Mouse (Mus musculus) small intestine, adult 2 months (tissue): ENCODE data around the gene Arntl. TPM values are rescaled to one million over a fixed set of nuclear protein-coding genes. Genes with fewer than 3 reads are reported as not detected.

ENCODE experiments used
- H3K27ac ChIP-seq: fragments of 200-500 bp; 2 replicates; pipeline ENCODE4 v1.5.1; 2012; ENCODE audit warnings: low read depth, low read length, control low read depth, inconsistent platforms; ENCODE audit not compliant: insufficient read depth
- H3K27me3 ChIP-seq: fragments of 200-500 bp; 2 replicates; pipeline ENCODE4 v1.6.1; 2012; ENCODE audit warnings: mild to moderate bottlenecking, moderate library complexity, low read length, inconsistent platforms; ENCODE audit not compliant: control insufficient read depth, insufficient read depth
- H3K36me3 ChIP-seq: fragments of 200-500 bp; 2 replicates; pipeline ENCODE4 v1.6.1; 2012; ENCODE audit warnings: mild to moderate bottlenecking, low read length, control low read depth, inconsistent platforms; ENCODE audit not compliant: control insufficient read depth, insufficient read depth
- H3K4me1 ChIP-seq: fragments of 200-500 bp; 2 replicates; pipeline ENCODE4 v1.6.1; 2012; ENCODE audit warnings: low read length, inconsistent platforms, mixed read lengths; ENCODE audit not compliant: control insufficient read depth, insufficient read depth, insufficient read length
- H3K4me3 ChIP-seq: fragments of 200-500 bp; 2 replicates; pipeline ENCODE4 v1.5.1; 2012; ENCODE audit warnings: low read depth, mild to moderate bottlenecking, control low read depth, inconsistent platforms, low read length, moderate library complexity
- CTCF ChIP-seq: fragments of 200-500 bp; IDR thresholded peaks from 2 replicates; pipeline ENCODE4 v1.5.1; 2012; ENCODE audit warnings: low read depth, mild to moderate bottlenecking, control low read depth, inconsistent platforms, low read length, moderate library complexity, mixed read lengths; ENCODE audit not compliant: insufficient replicate concordance, insufficient read length; ENCODE audit errors: extremely low read depth
- POLR2A ChIP-seq: fragments of 200-500 bp; IDR thresholded peaks from 2 replicates; pipeline ENCODE4 v1.6.1; 2012; ENCODE audit warnings: low read depth, mild to moderate bottlenecking, control low read depth, inconsistent platforms, low read length, moderate library complexity
- WGBS: fragments of 180-500 bp; shearing (Covaris S2); methylation state at CpG from one replicate; pipeline ENCODE4 v1.1.7; 2018; 5-methylcytosine and 5-hydroxymethylcytosine counted together
- polyA plus RNA-seq: library from polyadenylated mRNA; depleted of rRNA; stranded (reverse); fragments of >200 nt; gene quantifications from 2 replicates; pipeline ENCODE4 v1.2.3, GENCODE M21; 2012

Arntl gene
- polyA plus RNA-seq, 1 experiment: 11.0 TPM

GRCm38 (mm10) chr7:113241901-113242661 lies 34.8 kb downstream of the Arntl start:
- no peaks in the 10 kb centered on the region for H3K27me3 ChIP-seq
- H3K36me3 ChIP-seq: no peaks in the 10 kb centered on the region
- 12% methylated on average over 12 of the region's 12 CpGs for WGBS
- peak overlapping the region; percentile 79 for H3K27ac ChIP-seq
- peaks cover 54% of the 10 kb centered on the region for H3K4me1 ChIP-seq
- TF ChIP-seq POLR2A (no peak), CTCF (no peak)
- H3K4me3 ChIP-seq: no peak overlapping the region

GRCm38 (mm10) chr7:113242688-113243087 lies 35.4 kb downstream of the Arntl start:
- TF ChIP-seq CTCF (no peak), POLR2A (no peak)
- Histone ChIP-seq H3K4me1 (peaks cover 54% of the 10 kb centered on the region), H3K27ac (peak overlapping the region; percentile 79; the same call in 1 of the 2 replicates), H3K27me3 (no peaks in the 10 kb centered on the region), H3K4me3 (no peak overlapping the region), H3K36me3 (no peaks in the 10 kb centered on the region)
- WGBS: 21% methylated on average over 6 of the region's 6 CpGs

DNA sequence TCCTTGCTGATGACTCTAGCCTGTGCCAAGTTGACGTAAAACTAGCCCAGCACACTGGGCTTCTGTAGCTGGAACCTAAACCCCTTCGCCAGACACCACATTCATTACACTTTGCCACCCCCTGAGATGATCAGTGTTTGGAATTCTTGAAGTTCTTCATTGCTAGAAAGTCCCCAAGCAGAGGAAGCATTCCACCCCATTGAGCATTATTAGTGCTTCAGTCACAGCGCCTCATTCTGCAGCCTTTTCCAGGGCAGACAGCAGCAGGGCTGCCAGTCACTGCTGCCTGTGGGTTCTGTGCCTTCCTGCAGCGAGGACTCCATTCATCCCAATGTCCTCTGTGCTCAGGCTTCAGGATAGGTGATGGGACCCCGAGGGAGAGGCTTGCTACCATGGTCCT lies 37.9 kb downstream of the Arntl start:
- WGBS: 85% methylated on average over 5 of the region's 5 CpGs
- TF ChIP-seq CTCF (no peak), POLR2A (no peak)
- Histone ChIP-seq H3K27me3 (no peaks in the 10 kb centered on the region), H3K36me3 (no peaks in the 10 kb centered on the region), H3K27ac (no peak overlapping the region), H3K4me1 (peaks cover 40% of the 10 kb centered on the region; the same call in 1 of the 2 replicates), H3K4me3 (no peak overlapping the region)

GRCm38 (mm10) chr7:113246512-113246911 lies 39.2 kb downstream of the Arntl start:
- Histone ChIP-seq H3K4me3 (no peak overlapping the region), H3K4me1 (peaks cover 31% of the 10 kb centered on the region; the same call in 1 of the 2 replicates), H3K27me3 (no peaks in the 10 kb centered on the region), H3K36me3 (no peaks in the 10 kb centered on the region), H3K27ac (no peak overlapping the region)
- TF ChIP-seq CTCF (no peak), POLR2A (no peak)
- WGBS: 63% methylated on average over 4 of the region's 4 CpGs

- Histone ChIP-seq H3K36me3 (no peaks in the 10 kb centered on the region), H3K27me3 (no peaks in the 10 kb centered on the region), H3K4me1 (peaks cover 27% of the 10 kb centered on the region; the same call in 1 of the 2 replicates), H3K4me3 (no peak overlapping the region), H3K27ac (no peak overlapping the region)
- 76% methylated on average over 5 of the region's 5 CpGs for WGBS
- TF ChIP-seq CTCF (no peak), POLR2A (no peak)
Observed at GRCm38 (mm10) chr7:113247167-113247566, 39.9 kb downstream of the Arntl start.

DNA sequence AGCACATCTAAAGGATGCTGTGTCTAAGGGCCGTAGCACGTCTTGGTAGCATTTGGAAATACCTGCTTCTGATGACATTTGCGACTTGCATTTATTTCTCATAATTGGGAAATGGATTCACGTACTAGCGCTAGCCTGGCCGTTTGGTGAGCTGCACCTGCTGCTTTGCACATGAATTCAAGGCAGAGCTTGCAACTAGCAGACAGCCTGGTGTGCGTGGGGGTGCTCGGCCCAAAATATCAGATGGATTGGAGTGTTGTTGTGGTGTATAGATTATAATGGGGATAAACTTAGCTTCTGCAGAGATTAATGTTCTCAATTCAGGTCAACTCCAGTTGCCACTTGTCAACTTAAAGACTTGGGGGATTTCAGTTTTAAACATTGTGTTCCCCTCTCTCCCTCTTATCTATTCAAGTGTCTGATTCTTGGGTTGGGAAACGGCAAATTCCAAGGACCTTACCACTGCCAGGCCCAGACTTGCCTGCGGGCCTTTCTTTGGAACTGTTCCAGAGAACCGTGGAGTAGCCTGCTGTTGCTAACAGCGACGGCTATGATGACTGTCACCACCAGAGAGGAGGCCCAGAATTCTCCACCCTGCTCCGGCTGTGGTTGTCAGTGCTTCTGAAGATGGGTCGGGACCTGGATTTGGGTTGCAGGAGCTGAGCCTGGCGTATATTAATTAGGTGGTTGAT lies 42.0 kb downstream of the Arntl start:
- TF ChIP-seq POLR2A (no peak), CTCF (no peak)
- Histone ChIP-seq H3K4me1 (peaks cover 37% of the 10 kb centered on the region; the same call in 1 of the 2 replicates), H3K27ac (no peak overlapping the region), H3K36me3 (no peaks in the 10 kb centered on the region), H3K4me3 (no peak overlapping the region), H3K27me3 (no peaks in the 10 kb centered on the region)
- WGBS: 63% methylated on average over 16 of the region's 16 CpGs

GRCm38 (mm10) chr7:113250433-113250991 lies 43.2 kb downstream of the Arntl start:
- no peaks in the 10 kb centered on the region for H3K27me3 ChIP-seq
- 38% methylated on average over 3 of the region's 3 CpGs for WGBS
- H3K27ac ChIP-seq: peak overlapping the region; percentile 30; the same call in 1 of the 2 replicates
- no peak overlapping the region for H3K4me3 ChIP-seq
- no peak for TF ChIP-seq POLR2A
- TF ChIP-seq CTCF: peak; percentile 83; the same call in 1 of the 2 replicates
- peaks cover 43% of the 10 kb centered on the region; the same call in 1 of the 2 replicates for H3K4me1 ChIP-seq
- no peaks in the 10 kb centered on the region for H3K36me3 ChIP-seq
